Mouse (Mus musculus): ENCODE data around the gene Ankdd1a. TPM values are rescaled to one million over a fixed set of nuclear protein-coding genes. Genes with fewer than 3 reads are reported as not detected.
A peak's percentile ranks its signal among the peaks of the same experiment; 100 is the strongest.

Ankdd1a gene
- total and polyA plus RNA-seq, 3 experiments, result 0.22 TPM; not detected in 2

- Histone ChIP-seq H3K4me1 (ENCODE audit: insufficient read depth, low read depth, low read length) (peaks cover 14% of the 10 kb centered on the region), H3K9me3 (replicated peaks) (no peaks in the 10 kb centered on the region), H3K4me3 (ENCODE audit: low read depth, low read length) (no peak overlapping the region), H3K27me3 (ENCODE audit: insufficient read depth, low read length) (peaks cover 14% of the 10 kb centered on the region; the same call in 1 of the 2 replicates), H3K36me3 (replicated peaks) (no peaks in the 10 kb centered on the region)
- no peak for ATAC-seq (ENCODE audit: extremely low read depth, insufficient number of reproducible peaks, low FRiP score, poor library complexity, severe bottlenecking)
- TF ChIP-seq GATA2 (IDR thresholded peaks at IDR 0.05; ENCODE audit: borderline replicate concordance, low read depth, low read length), result no peak
- TF ChIP-seq CTCF (IDR thresholded peaks at IDR 0.05; ENCODE audit: low read depth, low read length), result no peak
- DNase-seq (ENCODE audit: low spot score), result no peak
Observed at GRCm38 (mm10) chr9:65525445-65526195, 5.6 kb upstream of the Ankdd1a start.

DNA sequence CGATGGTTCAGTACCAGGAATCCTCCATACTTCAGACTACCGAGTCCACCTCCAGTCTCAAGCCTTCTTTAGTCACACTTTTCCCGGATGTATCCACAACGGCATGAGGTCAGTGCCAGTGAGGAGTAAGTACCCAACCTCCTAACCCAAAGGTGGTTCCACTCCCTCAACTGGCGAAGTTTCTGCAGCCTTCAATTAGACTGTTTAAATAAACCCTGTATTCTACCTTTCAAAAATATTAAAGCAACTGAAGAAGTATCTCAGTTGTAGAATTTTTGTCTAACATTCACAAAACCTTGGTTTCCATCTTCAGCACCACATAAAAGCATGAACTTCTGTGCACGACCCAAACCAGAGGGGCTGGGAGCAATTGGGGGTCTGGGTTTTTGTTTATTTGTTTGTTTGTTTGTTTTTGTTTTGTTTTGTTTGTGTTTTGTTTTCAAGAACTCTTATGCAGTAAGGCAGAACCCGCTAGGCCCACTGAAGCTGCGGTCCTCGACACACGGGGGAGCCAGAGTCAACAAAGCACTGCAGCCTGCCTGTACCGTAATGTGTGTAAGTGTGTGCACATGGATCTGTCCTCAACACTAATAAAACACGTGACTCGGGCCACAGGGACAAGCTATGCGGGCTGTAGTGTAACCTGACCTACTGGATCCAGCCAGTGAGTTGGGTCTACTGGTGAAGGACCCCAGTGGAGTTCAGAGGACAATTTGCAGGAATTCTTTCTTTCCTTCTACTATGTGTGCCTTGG lies 3.8 kb upstream of the Ankdd1a start:
- no peaks in the 10 kb centered on the region for H3K9me3 ChIP-seq (replicated peaks)
- H3K4me3 ChIP-seq (ENCODE audit: low read depth, low read length), result no peak overlapping the region
- no peaks in the 10 kb centered on the region for H3K36me3 ChIP-seq (replicated peaks)
- peak; percentile 42 for TF ChIP-seq CTCF (IDR thresholded peaks at IDR 0.05; ENCODE audit: low read depth, low read length)
- no peak for TF ChIP-seq GATA1 (IDR thresholded peaks at IDR 0.05; ENCODE audit: borderline replicate concordance, low read length)
- DNase-seq (ENCODE audit: low spot score) (peak; percentile 53), ATAC-seq (ENCODE audit: extremely low read depth, insufficient number of reproducible peaks, low FRiP score, poor library complexity, severe bottlenecking) (peak; percentile 40; the same call in 1 of the 2 replicates)
- H3K4me1 ChIP-seq (ENCODE audit: insufficient read depth, low read depth, low read length), result peaks cover 10% of the 10 kb centered on the region
- H3K27me3 ChIP-seq (ENCODE audit: insufficient read depth, low read length), result peaks cover 10% of the 10 kb centered on the region

DNA sequence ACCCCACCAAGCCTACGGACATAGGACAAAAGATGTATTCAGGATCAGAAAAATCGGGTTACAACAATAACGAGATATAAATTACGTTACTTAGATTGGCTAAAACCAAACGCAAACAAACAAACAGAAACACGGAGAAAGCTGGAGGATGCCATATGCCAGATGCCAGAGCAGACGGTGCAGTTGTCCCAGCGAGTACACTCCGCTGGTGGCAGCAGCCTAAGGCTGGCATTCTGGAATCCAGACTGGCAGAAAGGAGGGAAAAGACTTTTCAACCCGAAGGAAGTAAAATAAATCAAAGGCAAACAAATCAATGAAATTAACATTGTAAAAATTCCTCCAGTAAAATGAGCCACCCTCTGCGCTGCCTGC lies 498 bp upstream of the Ankdd1a start:
- TF ChIP-seq TAL1 (conservative IDR thresholded peaks at IDR 0.05; ENCODE audit: low read depth, low read length) (no peak), GATA2 (IDR thresholded peaks at IDR 0.05; ENCODE audit: borderline replicate concordance, low read depth, low read length) (no peak), GATA1 (IDR thresholded peaks at IDR 0.05; ENCODE audit: borderline replicate concordance, low read length) (no peak), POLR2AphosphoS5 (IDR thresholded peaks at IDR 0.05; ENCODE audit: insufficient replicate concordance, low read depth, low read length) (no peak), CTCF (IDR thresholded peaks at IDR 0.05; ENCODE audit: low read depth, low read length) (no peak)
- ATAC-seq (ENCODE audit: extremely low read depth, insufficient number of reproducible peaks, low FRiP score, poor library complexity, severe bottlenecking), result no peak
- no peaks in the 10 kb centered on the region for H3K9me3 ChIP-seq (replicated peaks)

DNA sequence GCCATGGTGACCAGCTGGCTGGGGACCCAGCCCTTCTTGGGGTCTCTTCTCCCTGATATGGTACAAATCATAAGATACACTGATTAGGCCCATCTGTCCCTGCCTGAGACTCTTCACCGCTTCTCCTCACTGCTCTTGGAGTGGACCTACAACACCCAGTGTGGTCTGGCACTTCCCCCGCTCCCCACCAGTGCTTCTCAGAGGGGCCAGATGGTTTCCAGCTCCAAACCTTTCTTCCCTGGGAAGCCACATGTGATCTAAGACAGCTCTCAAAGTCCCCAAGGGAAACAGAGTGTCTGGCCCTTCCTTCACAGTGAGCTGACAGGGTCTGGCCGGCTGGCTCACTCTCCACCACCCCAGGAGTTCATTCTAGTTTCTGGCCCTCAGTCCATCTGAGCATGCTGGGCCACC lies 5.1 kb downstream of the Ankdd1a start:
- H3K4me1 ChIP-seq (ENCODE audit: insufficient read depth, low read depth, low read length), result peaks cover 3% of the 10 kb centered on the region; the same call in 1 of the 2 replicates
- H3K9me3 ChIP-seq (replicated peaks), result no peaks in the 10 kb centered on the region
- no peak for TF ChIP-seq CTCF (IDR thresholded peaks at IDR 0.05; ENCODE audit: low read depth, low read length)
- TF ChIP-seq TAL1 (conservative IDR thresholded peaks at IDR 0.05; ENCODE audit: low read depth, low read length), result no peak
- H3K4me3 ChIP-seq (ENCODE audit: low read depth, low read length), result no peak overlapping the region
- no peaks in the 10 kb centered on the region for H3K36me3 ChIP-seq (replicated peaks)
- DNase-seq (ENCODE audit: low spot score) (no peak), ATAC-seq (ENCODE audit: extremely low read depth, insufficient number of reproducible peaks, low FRiP score, poor library complexity, severe bottlenecking) (no peak)
- peaks cover 48% of the 10 kb centered on the region for H3K27me3 ChIP-seq (ENCODE audit: insufficient read depth, low read length)

More for the DNA sequence above, 498 bp upstream of the Ankdd1a start:
- Histone ChIP-seq H3K27me3 (ENCODE audit: insufficient read depth, low read length) (peaks cover 19% of the 10 kb centered on the region), H3K4me1 (ENCODE audit: insufficient read depth, low read depth, low read length) (peaks cover 3% of the 10 kb centered on the region; the same call in 1 of the 2 replicates), H3K4me3 (ENCODE audit: low read depth, low read length) (no peak overlapping the region), H3K36me3 (replicated peaks) (no peaks in the 10 kb centered on the region)
- no peak for DNase-seq (ENCODE audit: low spot score)

DNA sequence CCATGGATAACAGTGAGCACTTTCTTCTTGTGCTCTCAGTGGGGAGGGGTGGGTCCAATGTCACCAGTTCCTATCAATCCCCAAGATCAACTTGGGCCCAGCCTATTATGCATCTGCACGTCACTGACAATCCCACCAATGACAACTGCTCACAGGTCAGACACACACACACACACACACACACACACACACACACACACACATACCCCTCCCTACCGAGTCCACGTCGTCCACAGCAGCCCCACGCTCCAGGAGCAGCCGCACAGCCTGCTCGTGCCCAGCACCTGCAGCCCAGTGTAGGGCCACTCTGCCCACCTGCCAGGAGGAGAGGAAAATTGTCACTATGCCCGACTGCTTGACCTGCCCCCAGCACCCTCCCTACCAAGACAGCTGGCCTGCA lies 5.6 kb downstream of the Ankdd1a start:
- Histone ChIP-seq H3K4me1 (ENCODE audit: insufficient read depth, low read depth, low read length) (peaks cover 3% of the 10 kb centered on the region; the same call in 1 of the 2 replicates), H3K9me3 (replicated peaks) (no peaks in the 10 kb centered on the region), H3K27me3 (ENCODE audit: insufficient read depth, low read length) (peaks cover 53% of the 10 kb centered on the region), H3K36me3 (replicated peaks) (no peaks in the 10 kb centered on the region), H3K4me3 (ENCODE audit: low read depth, low read length) (no peak overlapping the region)
- no peak for DNase-seq (ENCODE audit: low spot score)
- no peak for ATAC-seq (ENCODE audit: extremely low read depth, insufficient number of reproducible peaks, low FRiP score, poor library complexity, severe bottlenecking)
- TF ChIP-seq POLR2AphosphoS5 (IDR thresholded peaks at IDR 0.05; ENCODE audit: insufficient replicate concordance, low read depth, low read length), result no peak
- no peak for TF ChIP-seq TAL1 (conservative IDR thresholded peaks at IDR 0.05; ENCODE audit: low read depth, low read length)
- TF ChIP-seq GATA2 (IDR thresholded peaks at IDR 0.05; ENCODE audit: borderline replicate concordance, low read depth, low read length), result no peak
- TF ChIP-seq CTCF (IDR thresholded peaks at IDR 0.05; ENCODE audit: low read depth, low read length), result no peak
- TF ChIP-seq GATA1 (IDR thresholded peaks at IDR 0.05; ENCODE audit: borderline replicate concordance, low read length), result no peak

- ATAC-seq (ENCODE audit: extremely low read depth, insufficient number of reproducible peaks, low FRiP score, poor library complexity, severe bottlenecking) (no peak), DNase-seq (ENCODE audit: low spot score) (no peak)
- Histone ChIP-seq H3K4me3 (ENCODE audit: low read depth, low read length) (no peak overlapping the region), H3K4me1 (ENCODE audit: insufficient read depth, low read depth, low read length) (peaks cover 3% of the 10 kb centered on the region; the same call in 1 of the 2 replicates), H3K27me3 (ENCODE audit: insufficient read depth, low read length) (peaks cover 62% of the 10 kb centered on the region), H3K9me3 (replicated peaks) (no peaks in the 10 kb centered on the region), H3K36me3 (replicated peaks) (no peaks in the 10 kb centered on the region)
- TF ChIP-seq CTCF (IDR thresholded peaks at IDR 0.05; ENCODE audit: low read depth, low read length), result no peak
- no peak for TF ChIP-seq POLR2AphosphoS5 (IDR thresholded peaks at IDR 0.05; ENCODE audit: insufficient replicate concordance, low read depth, low read length)
- no peak for TF ChIP-seq GATA2 (IDR thresholded peaks at IDR 0.05; ENCODE audit: borderline replicate concordance, low read depth, low read length)
- TF ChIP-seq GATA1 (IDR thresholded peaks at IDR 0.05; ENCODE audit: borderline replicate concordance, low read length), result no peak
- TF ChIP-seq TAL1 (conservative IDR thresholded peaks at IDR 0.05; ENCODE audit: low read depth, low read length), result no peak
Observed at GRCm38 (mm10) chr9:65512520-65512919, 7.5 kb downstream of the Ankdd1a start.

Measured in G1E (cell line).